ENCODE assay signal across 9 mouse cellular contexts in the genomic region with DNA sequence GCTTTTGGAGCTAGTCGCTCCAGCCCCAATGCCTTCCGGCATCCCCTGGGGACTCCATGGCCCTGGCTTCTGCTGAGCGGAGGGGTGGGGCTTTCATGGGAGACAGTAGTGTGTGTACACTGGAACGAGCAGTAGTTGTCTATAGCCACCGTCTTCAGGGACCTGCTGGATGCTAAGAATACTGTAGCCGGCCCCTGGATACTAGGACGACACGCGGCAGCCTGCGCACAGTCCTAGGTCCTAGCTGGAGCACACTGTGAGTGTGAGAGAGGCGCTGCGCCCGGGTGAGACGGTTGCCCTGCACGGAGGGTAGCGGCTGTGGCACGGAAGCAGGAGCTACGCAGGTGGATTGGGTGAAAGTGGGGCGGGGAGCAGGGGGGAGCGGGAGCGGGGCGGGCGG. TPM values are rescaled to one million over a fixed set of nuclear protein-coding genes. Genes with fewer than 3 reads are reported as not detected.
DNase-seq lines count a peak whose midpoint lies in the region; ATAC-seq and TF ChIP-seq lines count a peak whose summit lies in the region.
"Had no signal": no experiment of that assay in that cellular context is flagged by ENCODE, and none has a peak within 500 bp of the region (broad histone marks: within the 10 kb centered on the region; RNA-seq: fewer than 3 reads in every experiment).

Tmc5 (plus strand) TSS at position 97 of the 400 bp plus-strand sequence.

- H3K27me3 ChIP-seq in heart, embryonic 10.5 days (ENCODE audit: insufficient read depth, poor library complexity, severe bottlenecking) = peaks cover 84% of the 10 kb centered on the region
- H3K27me3 ChIP-seq in embryonic facial prominence, embryonic 12.5 days = peaks cover 28% of the 10 kb centered on the region
- H3K27me3 ChIP-seq in intestine, postnatal 0 days (replicated peaks; ENCODE audit: control insufficient read depth, insufficient read depth, low read length) = no peaks in the 10 kb centered on the region
- peaks cover 26% of the 10 kb centered on the region for H3K27me3 ChIP-seq in neural tube, embryonic 15.5 days (replicated peaks)

- H3K36me3 ChIP-seq in heart, embryonic 10.5 days = no peaks in the 10 kb centered on the region
- no peaks in the 10 kb centered on the region for H3K36me3 ChIP-seq in embryonic facial prominence, embryonic 12.5 days
- H3K36me3 ChIP-seq in intestine, postnatal 0 days (ENCODE audit: control insufficient read depth, insufficient read depth) = no peaks in the 10 kb centered on the region
- no peaks in the 10 kb centered on the region for H3K36me3 ChIP-seq in neural tube, embryonic 15.5 days

- peaks cover 31% of the 10 kb centered on the region for H3K4me1 ChIP-seq in heart, embryonic 10.5 days
- H3K4me1 ChIP-seq in embryonic facial prominence, embryonic 12.5 days = peaks cover 21% of the 10 kb centered on the region
- 0 out of 2 replicates have a peak, but pooled peaks cover 13% of the 10 kb centered on the region for H3K4me1 ChIP-seq in intestine, postnatal 0 days (replicated peaks; ENCODE audit: control insufficient read depth, insufficient read depth, low read length)
- H3K4me1 ChIP-seq in neural tube, embryonic 15.5 days = peaks cover 42% of the 10 kb centered on the region

- intact Hi-C loops in heart, postnatal 36 days (cut with DNase I) = no loop called here

- peak within 1 kb of the TSS; percentile 46 for H3K4me2 ChIP-seq in embryonic facial prominence, embryonic 12.5 days (replicated peaks)
- peak within 1 kb of the TSS; percentile 60 for H3K4me2 ChIP-seq in intestine, postnatal 0 days (replicated peaks; ENCODE audit: low read depth)
- peak within 1 kb of the TSS; percentile 57 for H3K4me2 ChIP-seq in neural tube, embryonic 15.5 days

- H3K27ac ChIP-seq in heart, embryonic 10.5 days = no peak within 1 kb of the TSS
- no peak within 1 kb of the TSS for H3K27ac ChIP-seq in embryonic facial prominence, embryonic 12.5 days
- H3K27ac ChIP-seq in intestine, postnatal 0 days (ENCODE audit: low read depth, low read length) = no peak within 1 kb of the TSS; the same call in 1 of the 2 replicates
- no peak within 1 kb of the TSS for H3K27ac ChIP-seq in neural tube, embryonic 15.5 days (replicated peaks)

- H3K4me3 ChIP-seq in heart, embryonic 10.5 days = peak within 1 kb of the TSS; percentile 47
- peak within 1 kb of the TSS; percentile 25 for H3K4me3 ChIP-seq in embryonic facial prominence, embryonic 12.5 days
- H3K4me3 ChIP-seq in intestine, postnatal 0 days (ENCODE audit: low read depth, low read length) = peak within 1 kb of the TSS; percentile 20
- peak within 1 kb of the TSS; percentile 31 for H3K4me3 ChIP-seq in neural tube, embryonic 15.5 days (replicated peaks)

- H3K9me3 ChIP-seq in heart, embryonic 10.5 days = no peaks in the 10 kb centered on the region
- H3K9me3 ChIP-seq in embryonic facial prominence, embryonic 12.5 days = no peaks in the 10 kb centered on the region
- H3K9me3 ChIP-seq in intestine, postnatal 0 days (ENCODE audit: control insufficient read depth) = no peaks in the 10 kb centered on the region
- no peaks in the 10 kb centered on the region for H3K9me3 ChIP-seq in neural tube, embryonic 15.5 days (replicated peaks)

- no peak for DNase-seq in heart, embryonic 10.5 days (ENCODE audit: low spot score)
- DNase-seq in heart, postnatal 36 days = no peak
- no peak for DNase-seq in spleen, postnatal 36 days (ENCODE audit: low spot score in 2 of 2)
- DNase-seq in cerebellum, postnatal 4 days (ENCODE audit: low spot score in 2 of 2) = no peak

- 3% methylated on average over 23 of the region's 23 CpGs for WGBS in heart, embryonic 10.5 days
- 5% methylated on average over 23 of the region's 23 CpGs for WGBS in embryonic facial prominence, embryonic 12.5 days
- 12% methylated on average over 23 of the region's 23 CpGs for WGBS in intestine, postnatal 0 days
- 6% methylated on average over 23 of the region's 23 CpGs for WGBS in neural tube, embryonic 15.5 days

- no peak for TF ChIP-seq CTCF in intestine, postnatal 0 days (IDR thresholded peaks at IDR 0.05; ENCODE audit: low read depth)

- ATAC-seq in embryonic facial prominence, embryonic 12.5 days (ENCODE audit: insufficient number of reproducible peaks, insufficient read depth, low FRiP score, low TSS enrichment) = peak; percentile 37; the same call in 1 of the 2 replicates
- no peak for ATAC-seq in intestine, postnatal 0 days
- no peak for ATAC-seq in neural tube, embryonic 15.5 days (ENCODE audit: low FRiP score)
- ATAC-seq in erythroblast, adult 5-6 weeks (replicated peaks; ENCODE audit: low FRiP score, poor library complexity, severe bottlenecking) = no peak

- 0 out of 2 replicates have a peak within 1 kb of the TSS, but pooled peaks have one; percentile 24 for H3K9ac ChIP-seq in embryonic facial prominence, embryonic 12.5 days
- no peak within 1 kb of the TSS; the same call in 1 of the 2 replicates for H3K9ac ChIP-seq in intestine, postnatal 0 days (ENCODE audit: low read depth, low read length)
- H3K9ac ChIP-seq in neural tube, embryonic 15.5 days (replicated peaks) = peak within 1 kb of the TSS; percentile 37

RNA-seq across cellular contexts. Expression of gene Tmc5, which starts in this region (rescaled TPM):
- 0.05 TPM in 1 of 2 replicates, not detected in the other for polyA plus RNA-seq in heart, embryonic 10.5 days (2016; fragmentation: Nextera tagmentation; extraction: Ambion mirVana)
- under 1 TPM; 0.19 to 0.22 TPM for total RNA-seq in heart, postnatal 36 days (2021)
- 0.12 and 0.20 TPM in 2 replicates for polyA plus RNA-seq in embryonic facial prominence, embryonic 12.5 days (2016; fragmentation: Nextera tagmentation; extraction: Ambion mirVana)
- polyA plus RNA-seq in intestine, postnatal 0 days (2015; fragmentation: Nextera tagmentation; extraction: Ambion mirVana) = 48.1 and 49.0 TPM in 2 replicates
- polyA plus RNA-seq in neural tube, embryonic 15.5 days (2015; fragmentation: Nextera tagmentation; extraction: Ambion mirVana) = 0.33 and 1.8 TPM in 2 replicates
- total RNA-seq in erythroblast, adult 5-6 weeks (2015; ENCODE audit: low replicate concordance) = not detected in 2 replicates
- total RNA-seq in erythroblast, adult 5-6 weeks (2017; ENCODE audit: low replicate concordance) = not detected in 2 replicates
- total RNA-seq: CH12.LX had no signal

Comparison
In these comparisons a context has a peak if more than half of its experiments do, and no peak if none do; other contexts are left out.
1. RNA of gene Tmc5 (polyA plus RNA-seq): 48.1 to 49.0 TPM in intestine, postnatal 0 days; 0.33 to 1.8 TPM in neural tube, embryonic 15.5 days, 0.12 to 0.20 TPM in embryonic facial prominence, embryonic 12.5 days and 0.05 TPM in heart, embryonic 10.5 days; every median in the first group is over 10 times any median in the second.
2. Peak in ATAC-seq, H3K4me3 ChIP-seq, H3K9ac ChIP-seq and H3K4me2 ChIP-seq in embryonic facial prominence, embryonic 12.5 days; RNA of the gene not detected or under 1 TPM.
3. Peak in every context shown above with its lines, with median percentiles within 50 percentile points of each other: H3K4me3 ChIP-seq and H3K4me2 ChIP-seq.